Mouse (Mus musculus) neural tube, embryonic 10.5 days (tissue): ENCODE results near the gene Rps10.
"Not testable (repeated sequence)": the region's sequence is repeated elsewhere in the genome, so short reads cannot be mapped to it uniquely, and the experiment has no call there.

Experiments
- DNase-seq: peaks from one replicate; pipeline ENCODE4 v3.0.0-alpha.2; 2017; ENCODE audit warnings: low spot score; ENCODE audit errors: extremely low spot score

Rps10 gene

GRCm38 (mm10) chr17:27643756-27644155, 7.3 kb upstream of the Rps10 start:
- no peak for DNase-seq

- peak; percentile 48 for DNase-seq
These were observed 6.6 kb upstream of the Rps10 start for GRCm38 (mm10) chr17:27643101-27643500.

GRCm38 (mm10) chr17:27642491-27643062, 6.1 kb upstream of the Rps10 start:
- peak; percentile 58 for DNase-seq

DNA sequence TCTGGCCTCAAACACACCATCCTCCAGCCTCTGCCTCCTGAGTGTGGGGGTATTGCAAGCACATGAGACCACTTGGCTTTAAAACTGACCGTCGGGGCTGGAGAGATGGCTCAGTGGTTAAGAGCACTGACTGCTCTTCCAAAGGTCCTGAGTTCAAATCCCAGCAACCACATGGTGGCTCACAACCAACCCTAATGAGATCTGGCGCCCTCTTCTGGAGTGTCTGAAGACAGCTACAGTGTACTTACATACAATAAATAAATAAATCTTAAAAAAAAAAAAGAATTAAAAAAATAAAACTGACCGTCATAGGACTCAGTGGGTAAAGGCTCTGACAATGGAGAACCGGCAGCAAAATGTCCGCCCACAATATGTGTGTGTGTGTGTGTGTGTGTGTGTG, 3.4 kb upstream of the Rps10 start:
- DNase-seq, result not testable (repeated sequence)

DNA sequence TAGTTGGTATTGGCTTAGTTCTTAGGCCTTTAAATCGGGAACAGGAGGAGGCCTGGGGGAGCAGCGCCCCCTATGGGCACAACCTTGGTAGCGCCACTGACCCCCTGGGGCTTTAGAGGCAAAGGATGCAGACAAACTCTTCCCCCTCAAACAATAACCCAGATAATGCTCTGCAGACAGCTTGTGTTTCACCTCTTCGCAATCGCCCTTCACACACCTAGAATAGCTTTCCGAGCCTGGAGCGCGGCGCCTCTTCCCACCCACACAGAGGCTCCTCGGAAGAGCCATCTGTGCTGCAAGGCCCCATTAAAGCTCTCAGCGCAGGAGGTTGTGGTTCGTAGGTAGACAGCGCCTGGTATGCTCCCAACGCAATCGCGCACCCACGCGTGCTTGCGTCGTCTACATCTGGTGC, 2.5 kb upstream of the Rps10 start:
- no peak for DNase-seq

DNA sequence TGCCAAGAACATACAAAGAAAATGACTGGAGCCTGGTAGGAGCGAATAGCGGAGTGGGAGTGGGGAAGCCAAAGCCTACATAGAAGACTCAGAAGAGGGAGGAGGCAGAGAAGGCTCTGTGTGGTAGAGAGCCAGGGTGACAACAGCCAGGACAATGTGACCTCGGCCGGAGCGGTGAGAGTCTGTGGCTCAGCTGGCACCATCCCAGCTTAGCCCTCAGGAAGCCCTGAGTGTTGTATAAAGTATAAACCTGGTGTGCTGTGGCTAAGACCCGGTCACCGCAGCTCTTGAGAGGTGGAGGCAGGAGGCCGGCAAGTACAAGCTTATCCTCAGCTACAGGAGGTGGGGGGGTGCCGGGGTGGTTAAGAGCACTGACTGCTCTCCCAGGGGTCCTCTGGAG, 864 bp upstream of the Rps10 start:
- no peak for DNase-seq

DNA sequence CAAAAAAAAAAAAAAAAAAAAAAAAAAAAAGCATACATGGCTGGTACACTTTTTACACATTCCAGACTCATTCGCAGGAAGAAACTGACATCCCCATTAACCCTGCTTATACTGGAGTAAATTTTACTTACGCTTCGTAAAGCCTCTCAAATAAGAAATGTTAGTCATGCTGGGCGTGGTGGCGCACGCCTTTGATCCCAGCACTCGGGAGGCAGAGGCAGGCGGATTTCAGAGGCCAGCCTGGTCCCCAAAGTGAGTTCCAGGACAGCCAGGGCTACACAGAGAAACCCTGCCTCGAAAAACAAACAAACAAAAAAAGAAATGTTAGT, 930 bp downstream of the Rps10 start:
- DNase-seq, result peak; percentile 34

GRCm38 (mm10) chr17:27634871-27635574, 1.4 kb downstream of the Rps10 start, which contains the start of gene RPS10-NUDT3:
RPS10-NUDT3 (minus strand) TSS chr17:27635222.
- DNase-seq, result peak; percentile 95

- peak; percentile 73 for DNase-seq
These were observed 7.0 kb downstream of the Rps10 start for GRCm38 (mm10) chr17:27629249-27630020.

DNA sequence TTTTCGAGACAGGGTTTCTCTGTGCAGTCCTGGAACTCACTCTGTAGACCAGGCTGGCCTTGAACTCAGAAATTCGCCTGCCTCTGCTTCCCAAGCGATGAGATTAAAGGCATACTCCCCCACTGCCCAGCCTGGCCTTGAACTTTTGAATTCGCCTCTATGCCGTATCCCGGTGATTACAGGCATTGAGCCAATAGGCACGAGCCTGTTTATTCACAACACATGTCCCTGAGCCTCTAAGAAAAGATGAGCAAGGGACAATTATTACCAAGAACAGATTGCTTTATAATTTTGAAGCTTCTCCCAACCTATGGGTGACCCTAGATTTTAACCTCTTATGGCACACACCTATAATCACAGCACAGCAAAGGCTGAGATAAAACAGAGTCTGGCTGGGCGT, 8.1 kb downstream of the Rps10 start:
- no peak for DNase-seq

DNA sequence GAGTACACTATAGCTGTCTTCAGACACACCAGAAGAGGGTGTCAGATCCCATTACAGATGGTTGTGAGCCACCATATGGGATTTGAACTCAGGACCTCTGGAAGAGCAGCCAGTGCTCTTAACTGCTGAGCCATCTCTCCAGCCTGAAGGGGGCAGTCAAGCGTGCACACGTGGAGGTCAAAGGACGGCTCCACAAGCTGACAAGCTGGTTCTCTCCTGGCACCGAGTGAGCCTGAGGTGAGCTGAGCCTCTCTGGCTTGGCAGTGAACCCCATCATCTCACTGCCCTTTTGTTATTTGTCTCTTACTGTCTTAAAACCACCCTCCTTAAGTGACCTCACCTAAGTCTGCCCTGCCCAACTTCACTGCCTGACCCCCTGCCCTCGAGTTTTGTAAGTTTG, 9.0 kb downstream of the Rps10 start:
- no peak for DNase-seq

- no peak for DNase-seq
These were observed 9.8 kb downstream of the Rps10 start for GRCm38 (mm10) chr17:27626681-27627080.

GRCm38 (mm10) chr17:27625455-27626251, 10.8 kb downstream of the Rps10 start:
- DNase-seq, result no peak

DNA sequence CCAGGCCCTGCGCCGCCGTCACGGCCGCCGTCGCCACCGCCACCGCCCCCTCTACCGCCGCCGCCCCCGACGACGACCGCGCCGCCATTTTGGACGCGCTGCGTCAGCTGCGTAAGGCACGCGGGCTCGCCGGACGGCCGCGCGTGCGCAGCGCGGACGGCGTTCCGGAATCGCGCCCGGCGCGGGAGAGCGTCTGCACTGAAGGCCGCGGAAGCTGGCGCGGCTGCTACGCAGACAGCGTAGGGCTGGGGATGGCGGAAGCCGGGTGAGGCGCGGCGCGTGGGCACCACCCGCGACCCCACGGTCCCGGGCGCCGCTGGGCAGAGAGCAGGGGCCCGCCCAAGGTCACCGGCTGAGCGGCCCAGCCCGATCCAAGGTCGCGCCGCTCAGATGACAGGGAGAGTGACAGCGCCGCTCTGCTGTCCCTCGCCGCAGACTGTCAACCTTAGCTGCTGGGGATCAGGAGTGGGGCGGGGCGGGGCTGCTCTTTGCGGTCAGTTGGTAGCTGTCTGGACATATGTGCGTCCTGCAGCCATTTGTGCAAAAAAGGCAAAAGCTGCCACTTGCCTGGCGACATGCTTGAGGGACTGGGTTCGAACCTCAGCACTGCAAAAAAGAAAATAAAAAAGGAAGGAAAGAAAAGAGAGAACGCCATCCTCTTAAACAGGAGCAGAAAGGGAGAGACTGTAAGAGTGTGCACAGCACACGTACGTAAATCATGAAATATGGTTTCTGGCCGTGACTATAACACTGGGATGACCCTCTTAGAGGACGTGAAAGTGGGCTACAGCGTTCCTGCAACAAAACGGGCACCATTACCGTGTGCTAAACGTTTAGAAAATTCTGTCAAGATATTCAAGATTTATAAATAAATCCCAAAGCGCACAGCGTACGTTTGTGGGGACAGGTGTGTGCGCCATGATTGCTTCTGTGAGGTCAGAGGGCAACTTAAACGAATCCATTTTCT, 12.8 kb downstream of the Rps10 start, which contains the start of gene Nudt3:
Gene Nudt3, minus strand, starts transcription at position 136 of the 967 bp plus-strand sequence.
- peak; percentile 88 for DNase-seq

GRCm38 (mm10) chr17:27622611-27623359, 13.7 kb downstream of the Rps10 start:
- peak; percentile 79 for DNase-seq

DNA sequence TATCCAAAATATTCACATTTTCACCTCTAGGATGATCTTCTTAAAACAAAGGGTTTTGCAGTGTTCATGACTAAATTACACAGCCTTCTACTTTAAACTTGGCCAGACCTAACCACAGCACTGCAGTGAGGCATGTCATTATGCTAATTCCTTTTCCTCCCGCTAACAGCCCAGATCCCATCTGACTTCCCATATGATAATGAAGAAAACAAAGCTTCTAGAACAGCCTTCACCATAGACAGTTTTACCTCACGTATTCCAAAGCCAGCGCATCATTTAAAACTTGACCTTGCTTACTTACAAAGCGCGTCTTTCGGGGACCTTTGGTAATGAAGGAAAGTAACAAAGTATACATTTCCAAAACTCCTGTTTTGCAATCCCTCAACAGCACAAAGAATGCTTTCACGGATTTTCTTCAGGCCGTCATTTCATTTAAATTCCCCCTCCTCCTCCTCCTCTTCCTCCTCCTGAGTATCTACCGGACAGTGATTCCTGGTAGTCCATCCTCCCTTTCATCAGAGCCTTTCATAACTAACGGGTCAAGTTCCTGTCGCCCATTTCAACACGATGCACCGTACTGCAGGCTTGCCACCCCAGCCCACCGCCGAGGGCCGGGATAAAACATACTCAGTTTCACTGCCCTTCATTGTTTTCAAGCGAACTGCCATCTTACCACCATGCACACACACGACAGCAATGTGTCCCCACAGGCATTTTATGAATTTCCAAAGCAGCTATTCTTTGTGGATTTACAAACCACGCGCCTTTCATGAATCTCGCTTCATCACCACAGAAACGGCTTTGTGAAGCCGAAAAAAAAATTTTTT, 14.6 kb downstream of the Rps10 start:
- peak; percentile 63 for DNase-seq

GRCm38 (mm10) chr17:27621161-27621560, 15.3 kb downstream of the Rps10 start:
- no peak for DNase-seq

DNA sequence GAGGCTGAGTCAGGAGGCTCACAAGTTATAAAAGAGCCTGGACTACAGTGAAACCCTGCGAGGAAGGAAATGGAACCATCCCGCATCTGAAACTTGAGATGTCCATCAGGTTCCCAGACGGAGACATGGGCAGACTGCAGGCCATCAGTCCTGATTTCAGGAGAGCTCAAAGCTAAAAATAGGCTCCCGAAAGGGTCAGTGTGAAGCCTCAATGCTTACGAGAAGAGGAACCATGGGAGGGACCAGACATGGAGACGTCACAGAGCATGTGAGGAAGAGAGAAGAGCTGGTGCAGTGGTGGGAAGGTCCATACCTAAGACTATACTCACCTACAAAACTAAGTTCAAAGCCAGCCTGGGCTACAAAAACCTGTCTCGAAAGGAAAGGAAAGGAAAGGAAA, 21.1 kb downstream of the Rps10 start:
- no peak for DNase-seq

DNA sequence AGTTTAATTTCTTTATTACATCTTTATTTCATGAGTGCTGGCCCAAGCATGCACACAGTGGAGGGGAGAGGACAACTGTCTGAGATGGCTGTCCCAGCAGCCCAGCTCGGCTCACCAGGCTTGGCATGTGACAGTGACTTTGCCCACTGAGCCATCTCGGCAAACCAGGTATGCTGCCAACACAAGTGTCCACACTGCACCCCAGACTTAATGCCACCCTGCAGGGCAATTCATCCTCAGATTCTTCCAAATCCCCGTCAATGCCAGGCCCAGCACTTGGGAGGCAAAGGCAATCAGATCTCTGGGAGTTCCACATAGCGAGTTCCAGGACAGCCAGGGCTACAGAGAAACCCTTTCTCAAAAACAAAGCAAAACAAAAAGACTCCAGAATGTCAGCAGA, 23.5 kb downstream of the Rps10 start:
- DNase-seq, result no peak
